Mouse (Mus musculus): Measurements from ENCODE around the gene Leprot.

DNA sequence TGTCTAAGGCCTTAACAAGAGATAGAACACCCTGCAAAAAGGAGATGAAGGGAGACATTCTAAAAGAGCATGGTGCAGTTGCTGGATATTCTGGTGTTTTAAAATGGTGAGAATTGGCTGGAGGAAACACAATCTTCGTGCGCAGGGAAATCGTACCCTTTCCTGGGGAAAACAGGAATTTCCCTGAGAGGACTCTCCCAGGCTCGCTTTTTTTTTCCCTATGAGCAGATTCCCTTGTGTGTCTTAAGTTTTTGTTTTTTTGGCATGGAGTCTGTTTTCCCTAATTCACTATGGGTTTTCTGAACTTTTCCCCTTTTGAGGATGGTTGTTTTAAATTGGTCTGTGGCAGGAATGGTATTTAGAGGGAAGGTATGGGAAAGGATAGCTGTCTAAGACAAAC is 41.7 kb downstream of the Leprot start:
- TF ChIP-seq ZKSCAN1 (IDR thresholded peaks at IDR 0.05; ENCODE audit: low read depth, low read length) (no peak), CTCF (IDR thresholded peaks at IDR 0.05 in 2 of 3, conservative IDR thresholded peaks at IDR 0.05 in 1 of 3; ENCODE audit: control insufficient read depth in 1 of 3, insufficient read depth in 1 of 3, low read depth in 2 of 3, low read length in 3 of 3, poor library complexity in 1 of 3, severe bottlenecking in 1 of 3) (no peak), GATA1 (IDR thresholded peaks at IDR 0.05; ENCODE audit: low read depth, low read length) (no peak), TAL1 (IDR thresholded peaks at IDR 0.05; ENCODE audit: low read length) (no peak), POLR2AphosphoS2 (IDR thresholded peaks at IDR 0.05; ENCODE audit: low read length) (no peak), MXI1 (IDR thresholded peaks at IDR 0.05; ENCODE audit: low read depth, low read length) (no peak), USF1 (IDR thresholded peaks at IDR 0.05; ENCODE audit: low read depth, low read length) (no peak)

Measured in MEL (cell line).